Mouse (Mus musculus): ENCODE measurements around the gene Lnx2. TPM values are rescaled to one million over a fixed set of nuclear protein-coding genes. Genes with fewer than 3 reads are reported as not detected.

Lnx2 gene
- total and polyA plus RNA-seq, 2 experiments, result 11.0 to 19.7 TPM

DNA sequence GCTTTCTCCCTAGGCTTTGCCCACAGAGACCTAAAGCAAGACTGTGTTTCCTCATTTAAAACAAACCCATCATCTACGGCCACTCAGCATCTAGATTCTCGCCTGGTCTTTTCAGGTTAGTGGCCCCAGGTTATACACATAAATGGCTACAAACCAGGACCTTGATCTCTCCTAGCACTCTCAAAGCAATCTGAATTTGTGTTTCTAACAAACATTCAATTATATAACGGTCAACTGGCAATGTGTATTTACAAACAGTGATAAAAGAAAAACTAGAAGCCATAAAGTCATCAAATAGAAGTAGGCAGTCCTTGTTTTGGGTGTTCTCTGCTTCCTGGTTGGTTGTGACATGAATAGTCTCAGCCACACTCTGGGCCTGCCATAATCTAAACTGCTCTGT, 22.9 kb downstream of the Lnx2 start:
- Histone ChIP-seq H3K4me1 (ENCODE audit: control insufficient read depth, insufficient read depth, low read length) (peaks cover 57% of the 10 kb centered on the region), H3K79me2 (ENCODE audit: control insufficient read depth, insufficient read depth, low read length) (peaks cover 47% of the 10 kb centered on the region), H3K27ac (replicated peaks; ENCODE audit: insufficient read depth, low read depth, low read length) (peak overlapping the region; percentile 34), H3K36me3 (ENCODE audit: control insufficient read depth, insufficient read depth, low read length) (no peaks in the 10 kb centered on the region), H3K9ac (ENCODE audit: low read depth, low read length) (no peak overlapping the region), H3K27me3 (ENCODE audit: control insufficient read depth, insufficient read depth, low read length) (no peaks in the 10 kb centered on the region), H3K4me3 (ENCODE audit: insufficient read depth, low read depth, low read length) (no peak overlapping the region)
- DNase-seq (ENCODE audit: extremely low read depth, low read depth, low spot score), result peak; percentile 69
- WGBS, result 21% methylated on average over 3 of the region's 3 CpGs
- TF ChIP-seq POLR2A (IDR thresholded peaks at IDR 0.05; ENCODE audit: extremely low read depth, insufficient read depth, low read length) (no peak), CTCF (IDR thresholded peaks at IDR 0.05; ENCODE audit: low read depth, low read length) (no peak)

DNA sequence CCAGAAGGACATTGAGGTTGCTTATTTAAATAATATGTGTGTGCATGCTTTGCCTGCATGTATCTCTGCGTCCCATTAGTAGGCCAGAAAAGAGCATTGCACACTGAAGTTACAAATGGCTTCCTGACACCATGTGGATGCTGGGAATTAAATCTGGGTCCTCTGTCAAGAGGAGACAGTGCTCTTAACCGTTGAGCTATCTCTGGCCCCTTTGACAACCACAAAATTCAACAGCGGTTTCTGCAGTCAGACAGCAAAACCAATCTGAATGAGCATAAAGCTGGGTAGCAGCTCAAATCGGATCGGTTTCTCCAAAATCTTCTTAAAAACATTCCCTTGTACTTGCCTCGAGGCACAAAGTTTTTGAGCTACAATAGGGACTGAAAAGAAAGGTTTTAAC, 23.3 kb downstream of the Lnx2 start:
- peaks cover 49% of the 10 kb centered on the region for H3K79me2 ChIP-seq (ENCODE audit: control insufficient read depth, insufficient read depth, low read length)
- H3K27ac ChIP-seq (replicated peaks; ENCODE audit: insufficient read depth, low read depth, low read length), result no peak overlapping the region; the same call in 1 of the 2 replicates
- 65% methylated on average over 6 of the region's 6 CpGs for WGBS
- DNase-seq (ENCODE audit: extremely low read depth, low read depth, low spot score), result no peak
- no peak overlapping the region for H3K4me3 ChIP-seq (ENCODE audit: insufficient read depth, low read depth, low read length)
- H3K27me3 ChIP-seq (ENCODE audit: control insufficient read depth, insufficient read depth, low read length), result no peaks in the 10 kb centered on the region
- no peaks in the 10 kb centered on the region for H3K36me3 ChIP-seq (ENCODE audit: control insufficient read depth, insufficient read depth, low read length)
- TF ChIP-seq POLR2A (IDR thresholded peaks at IDR 0.05; ENCODE audit: extremely low read depth, insufficient read depth, low read length) (no peak), CTCF (IDR thresholded peaks at IDR 0.05; ENCODE audit: low read depth, low read length) (no peak)
- no peak overlapping the region for H3K9ac ChIP-seq (ENCODE audit: low read depth, low read length)
- peaks cover 55% of the 10 kb centered on the region for H3K4me1 ChIP-seq (ENCODE audit: control insufficient read depth, insufficient read depth, low read length)

DNA sequence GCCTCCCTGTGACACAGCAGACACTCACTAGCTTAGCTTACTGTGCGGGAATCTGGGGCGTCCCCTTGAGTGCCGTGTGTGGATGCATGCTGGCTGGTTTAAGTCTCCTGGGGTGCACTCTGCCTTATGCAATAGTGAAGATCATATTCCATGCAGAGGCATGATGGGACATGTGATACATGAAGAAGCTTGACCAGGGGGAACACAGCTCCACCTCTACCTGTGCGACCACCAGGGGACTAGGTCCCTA, 24.2 kb downstream of the Lnx2 start:
- WGBS, result 66% methylated on average over 4 of the region's 4 CpGs
- Histone ChIP-seq H3K79me2 (ENCODE audit: control insufficient read depth, insufficient read depth, low read length) (peaks cover 54% of the 10 kb centered on the region), H3K36me3 (ENCODE audit: control insufficient read depth, insufficient read depth, low read length) (no peaks in the 10 kb centered on the region), H3K4me3 (ENCODE audit: insufficient read depth, low read depth, low read length) (no peak overlapping the region), H3K27ac (replicated peaks; ENCODE audit: insufficient read depth, low read depth, low read length) (peak overlapping the region; percentile 47), H3K27me3 (ENCODE audit: control insufficient read depth, insufficient read depth, low read length) (no peaks in the 10 kb centered on the region), H3K4me1 (ENCODE audit: control insufficient read depth, insufficient read depth, low read length) (peaks cover 52% of the 10 kb centered on the region), H3K9ac (ENCODE audit: low read depth, low read length) (no peak overlapping the region)
- DNase-seq (ENCODE audit: extremely low read depth, low read depth, low spot score), result no peak
- no peak for TF ChIP-seq CTCF (IDR thresholded peaks at IDR 0.05; ENCODE audit: low read depth, low read length)
- TF ChIP-seq POLR2A (IDR thresholded peaks at IDR 0.05; ENCODE audit: extremely low read depth, insufficient read depth, low read length), result no peak

DNA sequence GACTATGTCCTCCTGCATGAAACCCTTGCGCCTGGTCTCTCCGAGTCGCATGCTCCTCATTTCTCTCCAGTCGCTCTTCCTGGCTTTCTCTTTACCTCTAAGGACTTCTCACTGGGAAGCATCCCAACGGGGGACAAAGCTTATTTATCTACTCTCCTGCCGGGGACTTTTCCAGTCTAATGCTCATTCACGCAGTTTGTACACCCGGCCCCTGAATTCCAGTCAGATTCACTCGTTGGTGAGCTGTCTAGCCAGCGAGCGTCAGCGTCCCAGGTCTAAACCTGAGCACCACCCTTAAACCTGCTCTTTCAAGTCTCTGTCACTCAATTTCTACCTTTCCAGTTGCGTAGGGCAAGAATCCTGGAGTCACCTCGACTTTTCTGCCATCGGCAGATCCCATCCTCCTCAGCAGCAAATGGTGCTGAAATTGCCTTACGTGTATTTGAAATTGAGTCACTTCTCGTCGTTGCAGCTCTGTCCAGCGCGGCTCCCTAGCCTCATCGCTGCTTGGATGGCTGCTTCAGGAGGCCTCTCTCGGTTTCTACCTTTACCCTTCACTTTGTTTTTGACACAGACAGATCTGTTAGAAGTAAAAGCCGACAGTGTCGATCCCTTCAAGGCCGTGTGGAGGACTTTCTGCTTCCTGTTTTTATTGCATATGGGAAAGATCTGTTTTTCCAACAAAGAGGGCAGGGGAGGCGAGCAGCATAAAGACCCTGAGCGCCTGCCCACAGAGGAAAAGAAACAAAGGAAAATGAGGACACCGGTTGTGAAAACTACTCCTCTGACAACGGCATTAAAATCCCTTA, 24.7 kb downstream of the Lnx2 start:
- no peaks in the 10 kb centered on the region for H3K27me3 ChIP-seq (ENCODE audit: control insufficient read depth, insufficient read depth, low read length)
- 30% methylated on average over 29 of the region's 29 CpGs for WGBS
- TF ChIP-seq POLR2A (IDR thresholded peaks at IDR 0.05; ENCODE audit: extremely low read depth, insufficient read depth, low read length) (no peak), CTCF (IDR thresholded peaks at IDR 0.05; ENCODE audit: low read depth, low read length) (no peak)
- H3K79me2 ChIP-seq (ENCODE audit: control insufficient read depth, insufficient read depth, low read length), result peaks cover 55% of the 10 kb centered on the region
- no peaks in the 10 kb centered on the region for H3K36me3 ChIP-seq (ENCODE audit: control insufficient read depth, insufficient read depth, low read length)
- no peak for DNase-seq (ENCODE audit: extremely low read depth, low read depth, low spot score)
- H3K27ac ChIP-seq (replicated peaks; ENCODE audit: insufficient read depth, low read depth, low read length), result peak overlapping the region; percentile 47
- peaks cover 51% of the 10 kb centered on the region for H3K4me1 ChIP-seq (ENCODE audit: control insufficient read depth, insufficient read depth, low read length)
- peak overlapping the region; percentile 13; the same call in 1 of the 2 replicates for H3K9ac ChIP-seq (ENCODE audit: low read depth, low read length)
- no peak overlapping the region for H3K4me3 ChIP-seq (ENCODE audit: insufficient read depth, low read depth, low read length)

DNA sequence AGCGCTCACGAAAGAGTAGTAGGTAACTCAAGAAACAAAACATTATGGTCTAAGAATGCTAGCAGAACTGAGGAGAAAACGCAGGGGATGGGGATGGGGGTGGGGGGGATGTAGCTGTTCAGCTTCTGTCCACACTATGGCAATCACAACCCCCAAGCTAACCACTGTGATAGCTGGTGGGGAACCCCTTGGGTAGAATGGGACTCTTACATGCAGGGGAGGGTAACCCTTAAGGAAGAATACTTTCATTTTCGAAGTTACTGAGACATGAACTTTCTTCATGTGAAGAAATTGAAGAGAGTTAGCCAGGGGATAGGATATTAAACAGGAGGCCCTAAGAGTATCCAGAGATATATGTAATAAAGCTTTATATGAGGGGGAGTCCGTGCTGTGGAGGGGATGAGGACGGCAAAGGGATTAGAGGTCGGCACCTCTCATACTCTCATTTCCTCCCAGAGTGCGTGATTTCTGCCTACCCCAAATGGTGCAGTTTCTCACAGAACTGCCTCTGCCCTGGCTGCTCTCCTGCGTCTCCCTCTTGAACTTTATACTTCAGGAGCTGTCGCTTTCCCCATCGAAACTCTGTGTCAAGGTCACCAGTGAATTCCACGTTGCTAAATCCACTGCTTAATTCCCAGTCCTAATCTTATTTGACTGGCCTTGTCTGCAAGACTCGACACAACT, 25.4 kb downstream of the Lnx2 start:
- Histone ChIP-seq H3K9ac (ENCODE audit: low read depth, low read length) (0 out of 2 replicates have a peak overlapping the region, but pooled peaks have one; percentile 13), H3K4me3 (ENCODE audit: insufficient read depth, low read depth, low read length) (no peak overlapping the region), H3K27me3 (ENCODE audit: control insufficient read depth, insufficient read depth, low read length) (no peaks in the 10 kb centered on the region), H3K27ac (replicated peaks; ENCODE audit: insufficient read depth, low read depth, low read length) (peak overlapping the region; percentile 47), H3K4me1 (ENCODE audit: control insufficient read depth, insufficient read depth, low read length) (peaks cover 47% of the 10 kb centered on the region), H3K79me2 (ENCODE audit: control insufficient read depth, insufficient read depth, low read length) (peaks cover 60% of the 10 kb centered on the region), H3K36me3 (ENCODE audit: control insufficient read depth, insufficient read depth, low read length) (no peaks in the 10 kb centered on the region)
- peak; percentile 87 for DNase-seq (ENCODE audit: extremely low read depth, low read depth, low spot score)
- whole genome bisulfite sequencing, result 25% methylated on average over 13 of the region's 13 CpGs
- TF ChIP-seq CTCF (IDR thresholded peaks at IDR 0.05; ENCODE audit: low read depth, low read length), result no peak
- no peak for TF ChIP-seq POLR2A (IDR thresholded peaks at IDR 0.05; ENCODE audit: extremely low read depth, insufficient read depth, low read length)
